Mouse (Mus musculus): ENCODE results near the gene Masp1. TPM values are rescaled to one million over a fixed set of nuclear protein-coding genes. Genes with fewer than 3 reads are reported as not detected.

Masp1 gene
- polyA plus RNA-seq (2012; rRNA removed) (11.9 and 12.4 TPM in 2 replicates), polyA plus RNA-seq (2014; fragmentation: Nextera tagmentation; extraction: Ambion mirVana) (14.2 and 17.3 TPM in 2 replicates)

DNA sequence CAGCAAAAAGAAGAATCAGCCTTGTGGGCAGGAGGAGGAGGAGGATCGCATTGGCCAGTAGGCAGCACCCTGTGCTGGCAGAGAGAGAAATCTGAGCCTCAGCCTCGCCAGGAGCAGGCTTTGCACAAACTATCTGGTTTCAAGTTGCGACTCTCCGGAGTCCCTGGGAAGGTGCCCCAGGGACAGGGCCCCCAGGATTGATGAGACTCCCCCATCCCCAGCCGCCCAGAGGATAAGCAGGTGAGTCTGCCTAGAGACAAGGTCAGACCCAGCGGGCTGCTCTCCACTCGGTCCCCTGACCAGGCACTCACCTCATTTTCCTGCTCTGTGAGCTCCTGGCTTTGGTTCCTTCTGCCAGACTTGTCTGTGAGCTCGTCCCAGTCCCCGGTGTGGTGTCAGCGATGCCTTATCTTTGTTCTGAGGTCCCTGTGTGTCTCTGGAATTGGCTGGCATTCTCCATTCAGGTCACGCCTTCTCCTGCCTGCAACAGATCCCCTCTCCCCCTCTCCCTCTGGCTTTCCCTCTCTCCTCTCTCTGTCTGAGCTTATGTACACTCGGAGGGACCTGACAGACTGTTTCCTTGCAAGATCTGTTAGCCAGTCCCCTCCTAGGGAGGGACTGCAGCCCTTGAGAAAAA, at the start of gene Masp1, which contains the start of gene Rtp4:
Masp1 (minus strand) TSS at position 581 of the 637 bp plus-strand sequence.
Rtp4 (plus strand) TSS at position 57 of the 637 bp plus-strand sequence.
- no peaks in the 10 kb centered on the region for H3K36me3 ChIP-seq (replicated peaks; ENCODE audit: control insufficient read depth, insufficient read depth, low read depth)
- H3K4me3 ChIP-seq (ENCODE audit: insufficient read depth in 1 of 2, low read depth in 2 of 2, low read length in 2 of 2): peak within 1 kb of the TSS; percentile 35 to 52
- TF ChIP-seq CTCF (IDR thresholded peaks at IDR 0.05; ENCODE audit: low read depth) (no peak), EP300 (IDR thresholded peaks at IDR 0.05; ENCODE audit: low read depth) (no peak)
- peak within 1 kb of the TSS; percentile 24 for H3K9ac ChIP-seq (replicated peaks)
- 7% methylated on average over 12 of the region's 12 CpGs for WGBS (ENCODE audit: insufficient replicate concordance)
- peak within 1 kb of the TSS; percentile 47 for H3K4me2 ChIP-seq (ENCODE audit: low read depth)
- no peak within 1 kb of the TSS for H3K27ac ChIP-seq
- DNase-seq (ENCODE audit: low read depth in 3 of 3, low spot score in 3 of 3) (no peak), ATAC-seq (ENCODE audit: insufficient read depth) (0 out of 2 replicates have a peak, but pooled peaks have one; percentile 47)
- no peaks in the 10 kb centered on the region for H3K9me3 ChIP-seq (ENCODE audit: control insufficient read depth, low read length)
- peaks cover 0 to 22% of the 10 kb centered on the region in 2 experiments; a peak in 2 of 4 replicates for H3K4me1 ChIP-seq (replicated peaks; ENCODE audit: control insufficient read depth in 2 of 2, insufficient read depth in 2 of 2, low read length in 1 of 2)
- H3K27me3 ChIP-seq (ENCODE audit: control insufficient read depth, insufficient read depth, low read length): no peaks in the 10 kb centered on the region

DNA sequence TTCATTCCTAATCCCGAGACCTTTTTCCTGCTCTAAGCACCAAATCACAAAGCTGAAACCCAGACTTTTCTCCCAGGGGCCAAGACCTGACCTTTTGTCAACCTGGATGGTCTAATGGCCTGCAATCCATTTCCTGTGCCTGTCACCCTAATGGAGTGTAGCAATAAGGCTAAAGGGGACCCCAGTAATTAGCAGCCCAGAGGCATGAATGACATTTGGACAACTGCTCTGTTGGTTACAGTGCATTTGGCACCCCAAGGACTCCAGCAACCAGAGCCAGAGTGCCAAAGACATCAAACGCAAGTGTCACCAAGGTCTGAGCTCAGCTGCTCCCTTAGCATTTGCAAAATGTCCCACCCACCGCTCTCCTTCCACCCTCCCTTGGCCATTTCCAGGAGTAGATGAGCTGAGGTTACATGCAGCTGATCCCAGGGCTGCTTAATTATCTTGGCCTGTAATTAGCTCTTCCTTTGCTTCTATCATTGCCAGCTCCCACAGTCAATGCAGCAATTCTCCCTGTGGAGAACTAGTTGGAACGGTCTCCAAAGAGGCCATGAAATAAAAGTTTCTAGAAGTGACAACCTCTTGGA, 47.8 kb upstream of the Masp1 start:
- ATAC-seq (ENCODE audit: insufficient read depth): no peak
- H3K4me1 ChIP-seq (replicated peaks; ENCODE audit: control insufficient read depth in 2 of 2, insufficient read depth in 2 of 2, low read length in 1 of 2): no peaks in the 10 kb centered on the region
- no peak for DNase-seq (ENCODE audit: low read depth in 3 of 3, low spot score in 3 of 3)
- H3K27me3 ChIP-seq (ENCODE audit: control insufficient read depth, insufficient read depth, low read length): no peaks in the 10 kb centered on the region
- no peaks in the 10 kb centered on the region for H3K9me3 ChIP-seq (ENCODE audit: control insufficient read depth, low read length)
- H3K36me3 ChIP-seq (replicated peaks; ENCODE audit: control insufficient read depth, insufficient read depth, low read depth): no peaks in the 10 kb centered on the region
- no peak overlapping the region for H3K4me2 ChIP-seq (ENCODE audit: low read depth)
- no peak overlapping the region for H3K9ac ChIP-seq (replicated peaks)
- no peak overlapping the region for H3K27ac ChIP-seq
- TF ChIP-seq EP300 (IDR thresholded peaks at IDR 0.05; ENCODE audit: low read depth) (no peak), CTCF (IDR thresholded peaks at IDR 0.05; ENCODE audit: low read depth) (no peak)
- H3K4me3 ChIP-seq (ENCODE audit: insufficient read depth in 1 of 2, low read depth in 2 of 2, low read length in 2 of 2): no peak overlapping the region
- WGBS (ENCODE audit: insufficient replicate concordance): 47% methylated on average over 4 of the region's 4 CpGs

DNA sequence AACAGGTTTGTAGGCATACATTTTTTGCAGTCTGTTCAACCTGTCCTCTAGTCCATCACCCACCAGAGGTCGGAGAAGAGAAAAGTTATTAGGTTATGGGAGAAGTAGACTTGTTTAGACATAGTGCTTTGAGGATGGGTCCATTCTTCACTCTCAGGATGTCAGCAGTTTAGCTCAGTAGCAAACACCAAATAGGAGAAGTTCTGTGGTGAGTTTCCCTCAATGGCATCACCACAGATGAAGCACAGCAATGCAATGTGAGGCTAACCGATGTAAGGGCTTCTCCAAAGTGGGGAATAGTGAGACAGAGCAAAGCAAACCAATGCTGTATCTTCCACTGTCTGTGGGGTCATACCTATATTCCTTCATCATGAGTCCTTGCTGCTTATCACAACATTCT, 37.1 kb upstream of the Masp1 start:
- Histone ChIP-seq H3K9ac (replicated peaks) (no peak overlapping the region), H3K9me3 (ENCODE audit: control insufficient read depth, low read length) (no peaks in the 10 kb centered on the region), H3K27me3 (ENCODE audit: control insufficient read depth, insufficient read depth, low read length) (no peaks in the 10 kb centered on the region), H3K27ac (no peak overlapping the region), H3K36me3 (replicated peaks; ENCODE audit: control insufficient read depth, insufficient read depth, low read depth) (no peaks in the 10 kb centered on the region), H3K4me2 (ENCODE audit: low read depth) (no peak overlapping the region), H3K4me1 (replicated peaks; ENCODE audit: control insufficient read depth in 2 of 2, insufficient read depth in 2 of 2, low read length in 1 of 2) (no peaks in the 10 kb centered on the region), H3K4me3 (ENCODE audit: insufficient read depth in 1 of 2, low read depth in 2 of 2, low read length in 2 of 2) (no peak overlapping the region)
- TF ChIP-seq EP300 (IDR thresholded peaks at IDR 0.05; ENCODE audit: low read depth) (no peak), CTCF (IDR thresholded peaks at IDR 0.05; ENCODE audit: low read depth) (no peak)
- 40% methylated on average over 2 of the region's 2 CpGs for WGBS (ENCODE audit: insufficient replicate concordance)
- no peak for DNase-seq (ENCODE audit: low read depth in 3 of 3, low spot score in 3 of 3)
- ATAC-seq (ENCODE audit: insufficient read depth): no peak

GRCm38 (mm10) chr16:23557195-23557594, 36.6 kb upstream of the Masp1 start:
- Histone ChIP-seq H3K9me3 (ENCODE audit: control insufficient read depth, low read length) (no peaks in the 10 kb centered on the region), H3K4me3 (ENCODE audit: insufficient read depth in 1 of 2, low read depth in 2 of 2, low read length in 2 of 2) (no peak overlapping the region), H3K9ac (replicated peaks) (no peak overlapping the region), H3K4me2 (ENCODE audit: low read depth) (no peak overlapping the region), H3K36me3 (replicated peaks; ENCODE audit: control insufficient read depth, insufficient read depth, low read depth) (no peaks in the 10 kb centered on the region), H3K27ac (no peak overlapping the region), H3K27me3 (ENCODE audit: control insufficient read depth, insufficient read depth, low read length) (no peaks in the 10 kb centered on the region), H3K4me1 (replicated peaks; ENCODE audit: control insufficient read depth in 2 of 2, insufficient read depth in 2 of 2, low read length in 1 of 2) (no peaks in the 10 kb centered on the region)
- no peak for ATAC-seq (ENCODE audit: insufficient read depth)
- TF ChIP-seq CTCF (IDR thresholded peaks at IDR 0.05; ENCODE audit: low read depth) (no peak), EP300 (IDR thresholded peaks at IDR 0.05; ENCODE audit: low read depth) (no peak)
- WGBS (ENCODE audit: insufficient replicate concordance): 16% methylated on average over 5 of the region's 5 CpGs
- DNase-seq (ENCODE audit: low read depth in 3 of 3, low spot score in 3 of 3): peak in 1 of 3 experiments; percentile 20

GRCm38 (mm10) chr16:23554673-23555072, 34.1 kb upstream of the Masp1 start:
- TF ChIP-seq CTCF (IDR thresholded peaks at IDR 0.05; ENCODE audit: low read depth): no peak
- H3K9me3 ChIP-seq (ENCODE audit: control insufficient read depth, low read length): no peaks in the 10 kb centered on the region
- 67% methylated on average over 5 of the region's 5 CpGs for WGBS (ENCODE audit: insufficient replicate concordance)
- no peaks in the 10 kb centered on the region for H3K27me3 ChIP-seq (ENCODE audit: control insufficient read depth, insufficient read depth, low read length)
- no peak overlapping the region for H3K9ac ChIP-seq (replicated peaks)
- H3K4me3 ChIP-seq (ENCODE audit: insufficient read depth in 1 of 2, low read depth in 2 of 2, low read length in 2 of 2): no peak overlapping the region
- DNase-seq (ENCODE audit: low read depth in 3 of 3, low spot score in 3 of 3) (no peak), ATAC-seq (ENCODE audit: insufficient read depth) (no peak)
- H3K4me1 ChIP-seq (replicated peaks; ENCODE audit: control insufficient read depth in 2 of 2, insufficient read depth in 2 of 2, low read length in 1 of 2): no peaks in the 10 kb centered on the region
- H3K27ac ChIP-seq: no peak overlapping the region
- H3K36me3 ChIP-seq (replicated peaks; ENCODE audit: control insufficient read depth, insufficient read depth, low read depth): no peaks in the 10 kb centered on the region
- H3K4me2 ChIP-seq (ENCODE audit: low read depth): no peak overlapping the region
